Mouse (Mus musculus): ENCODE results near the gene Lgi4. TPM values are rescaled to one million over a fixed set of nuclear protein-coding genes. Genes with fewer than 3 reads are reported as not detected.
A peak's percentile ranks its signal among the peaks of the same experiment; 100 is the strongest.

Gene Lgi4
- total RNA-seq, 2 experiments from 2014 or later = 3.6 to 5.2 TPM

DNA sequence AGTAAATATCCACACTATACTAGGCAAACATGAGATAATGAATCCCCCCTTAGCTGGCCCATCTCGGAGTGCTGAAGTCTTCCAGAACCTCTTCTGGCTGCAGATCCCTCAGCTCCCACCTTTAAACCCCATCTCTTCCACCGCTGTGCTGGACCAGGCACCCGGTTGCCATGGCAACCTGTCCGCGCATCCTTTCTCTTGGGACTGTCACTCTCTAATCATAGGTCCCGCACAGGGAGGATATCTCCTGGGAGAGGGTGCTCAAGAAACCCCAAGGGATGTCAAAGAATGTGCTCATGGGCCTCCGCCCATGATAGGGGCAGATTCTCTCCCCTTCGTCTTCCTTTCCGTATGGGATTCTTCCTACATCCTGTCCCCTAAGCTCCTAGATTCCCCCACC is 8.2 kb upstream of the Lgi4 start:
- intact Hi-C loops (cut with DNase I) = loop anchor here (2.0 to 5.0 kb wide), 2 partner anchors 76 to 94 kb away; partner anchors contain the start of gene Usf2
- DNase-seq = no peak

DNA sequence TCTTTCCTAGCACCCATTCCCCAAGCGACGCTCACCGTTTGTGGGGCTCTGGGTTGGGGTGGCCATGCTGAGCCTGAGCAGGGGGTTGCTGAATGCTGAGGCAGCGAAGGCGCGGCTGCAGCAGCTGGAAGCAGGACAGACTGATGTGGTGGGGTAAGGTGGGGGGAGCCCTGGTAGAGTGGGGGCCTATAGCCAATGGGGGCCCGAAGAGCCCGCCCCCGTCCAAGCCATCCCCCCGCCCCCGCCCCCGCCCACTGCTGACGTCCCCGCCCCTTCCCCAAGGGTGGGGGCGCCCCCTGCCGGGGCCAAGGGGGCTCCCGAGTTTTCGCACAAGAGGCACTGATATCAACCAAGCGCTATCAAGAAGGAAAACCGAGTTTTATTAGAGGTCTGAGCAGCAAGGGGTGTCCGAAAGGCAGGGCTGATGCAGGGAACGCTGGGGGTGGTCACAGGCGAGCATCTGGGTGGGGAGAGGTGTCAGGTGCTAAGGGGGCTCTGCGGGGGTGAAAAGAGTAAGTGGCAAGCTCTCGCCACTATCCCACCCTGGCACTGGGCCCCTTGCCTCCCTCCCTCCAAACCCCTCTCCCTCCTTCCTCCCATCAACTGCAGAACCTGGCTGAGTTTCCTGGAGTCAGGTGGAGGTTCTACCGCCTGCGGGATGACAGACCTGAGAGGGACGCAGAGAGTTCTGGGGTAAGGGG is 7.7 kb upstream of the Lgi4 start, which contains the start of gene Fxyd7:
Gene Fxyd7, minus strand, starts transcription at position 147 of the 701 bp plus-strand sequence.
- DNase-seq = no peak
- intact Hi-C loops (cut with DNase I) = loop anchor here (2.0 to 5.0 kb wide), 2 partner anchors 77 to 94 kb away; partner anchors contain the start of gene Usf2

DNA sequence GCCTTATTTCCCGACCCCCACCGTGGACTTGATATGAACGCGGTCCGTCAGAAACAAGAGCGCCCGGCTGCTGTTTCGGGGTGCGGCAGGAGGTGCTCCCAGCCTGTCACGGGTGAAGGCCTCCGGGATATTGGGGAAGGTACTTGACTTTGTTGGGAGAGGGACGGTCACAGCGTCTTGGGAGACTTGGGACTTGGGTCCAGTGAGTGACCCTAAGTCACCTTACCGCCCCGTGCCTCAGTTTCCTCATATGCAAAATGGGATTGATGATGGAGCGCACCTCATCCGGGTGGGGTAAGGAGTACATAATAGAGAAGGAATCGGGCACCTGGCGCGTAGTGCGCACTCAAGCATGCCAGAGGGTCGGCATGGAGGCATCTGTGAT is 6.9 kb upstream of the Lgi4 start:
- no peak for DNase-seq
- intact Hi-C loops (cut with DNase I) = loop anchor here (5.0 kb wide), 1 partner anchor 95 kb away; the partner anchor contains the start of gene Usf2

DNA sequence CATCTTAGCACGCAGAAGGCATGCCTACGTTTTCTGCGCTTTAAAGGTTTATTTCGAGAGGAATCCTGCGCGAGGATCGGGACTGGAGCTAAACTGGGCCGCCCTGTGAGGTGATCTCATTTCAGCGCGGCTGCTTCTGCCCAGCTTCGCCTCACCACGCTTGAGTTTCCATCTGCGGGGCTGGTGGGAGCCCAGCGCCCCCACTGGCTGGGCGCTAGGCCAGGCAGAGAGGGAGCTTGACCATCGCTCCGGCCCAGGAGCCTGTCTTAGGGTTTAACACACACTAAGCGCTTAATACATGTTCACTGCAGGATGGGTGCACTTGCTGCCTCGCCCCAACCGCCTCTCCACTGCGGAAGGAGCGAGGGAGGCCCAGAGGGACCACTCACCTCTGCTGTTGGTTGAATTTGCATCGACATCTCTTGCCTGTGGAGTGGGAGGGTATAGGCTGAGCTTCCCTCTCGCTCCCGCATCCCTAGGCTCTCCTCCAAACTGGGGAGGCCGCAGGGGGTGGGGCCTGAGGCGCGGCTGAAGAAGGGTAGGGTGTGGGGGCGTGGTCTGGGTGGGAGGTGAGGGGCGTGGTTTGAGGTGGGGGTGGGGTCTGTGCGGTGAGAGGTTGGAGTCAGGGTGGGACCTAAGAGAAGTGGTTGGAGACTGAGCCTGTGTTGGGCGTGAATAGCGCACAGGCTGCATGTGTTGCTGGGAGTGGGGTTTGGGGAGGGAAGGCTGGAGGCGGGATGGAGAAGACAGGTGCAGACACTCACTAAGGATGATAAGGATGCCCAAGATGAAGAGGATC is 6.3 kb upstream of the Lgi4 start:
- intact Hi-C loops (cut with DNase I) = loop anchor here (5.0 kb wide), 1 partner anchor 96 kb away; the partner anchor contains the start of gene Usf2
- DNase-seq = peak in 1 of 2 experiments; percentile 48

GRCm38 (mm10) chr7:31053882-31054447 is 5.2 kb upstream of the Lgi4 start:
- intact Hi-C loops (cut with DNase I) = loop anchor here (5.0 kb wide), 1 partner anchor 97 kb away; the partner anchor contains the start of gene Usf2
- DNase-seq = peak in 1 of 2 experiments; percentile 43

DNA sequence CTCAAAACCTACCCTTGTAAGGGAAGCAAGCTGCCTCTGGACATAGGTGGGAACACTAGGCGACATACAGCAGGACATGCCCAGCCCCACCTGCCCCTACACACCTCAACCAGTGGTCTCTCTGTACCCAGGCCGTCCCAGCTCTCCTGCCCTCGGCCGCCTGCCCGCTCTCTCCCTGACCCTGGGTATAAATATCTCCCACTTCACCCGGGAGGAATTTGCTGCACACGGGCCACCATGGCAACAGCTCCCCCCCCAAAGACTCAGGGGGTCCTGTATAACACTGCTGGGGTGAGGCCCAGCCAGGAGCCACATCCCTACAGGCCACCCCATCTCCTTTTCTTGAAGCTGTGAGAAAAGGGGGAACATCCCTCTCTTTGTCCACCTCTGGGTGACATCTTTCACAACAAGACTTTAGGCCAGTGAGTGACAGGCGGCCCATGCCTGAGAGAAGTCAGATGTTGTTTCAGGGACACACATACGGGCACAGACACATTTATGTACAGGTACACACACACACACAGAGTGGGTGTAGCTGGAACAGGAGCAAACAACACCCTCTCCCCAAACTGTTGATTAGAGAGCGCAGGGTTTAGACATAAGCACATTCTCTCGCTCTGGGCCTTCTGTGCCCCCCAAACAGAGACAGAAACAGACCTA is 4.4 kb upstream of the Lgi4 start:
- intact Hi-C loops (cut with DNase I) = loop anchor here (5.0 kb wide), 1 partner anchor 97 kb away; the partner anchor contains the start of gene Usf2
- DNase-seq = peak; percentile 58 to 69

DNA sequence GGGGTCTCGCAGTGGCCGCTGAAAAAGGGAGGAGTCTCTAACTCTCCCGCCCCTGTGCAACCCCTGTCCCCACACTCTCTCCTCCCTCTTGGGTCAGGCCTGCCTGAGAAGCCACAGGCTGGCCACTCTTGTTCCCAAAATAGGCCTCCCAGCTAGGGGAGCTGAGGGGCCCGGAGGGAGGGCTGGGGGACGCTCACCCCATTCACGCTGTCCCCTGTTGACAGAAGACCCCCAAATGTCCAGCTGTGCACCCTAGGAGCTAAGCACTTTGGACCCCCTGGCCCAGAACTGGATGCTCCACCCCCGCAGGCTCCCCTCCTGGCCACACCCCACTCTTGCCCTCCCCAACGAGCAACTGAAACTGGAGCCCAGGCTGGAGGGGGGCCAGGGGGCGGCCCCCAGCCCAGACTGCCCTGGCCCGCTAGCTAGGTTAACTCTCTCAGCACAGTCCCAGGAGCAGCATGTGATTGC is 3.8 kb upstream of the Lgi4 start:
- peak; percentile 81 to 91 for DNase-seq
- intact Hi-C loops (cut with DNase I) = no loop called here

DNA sequence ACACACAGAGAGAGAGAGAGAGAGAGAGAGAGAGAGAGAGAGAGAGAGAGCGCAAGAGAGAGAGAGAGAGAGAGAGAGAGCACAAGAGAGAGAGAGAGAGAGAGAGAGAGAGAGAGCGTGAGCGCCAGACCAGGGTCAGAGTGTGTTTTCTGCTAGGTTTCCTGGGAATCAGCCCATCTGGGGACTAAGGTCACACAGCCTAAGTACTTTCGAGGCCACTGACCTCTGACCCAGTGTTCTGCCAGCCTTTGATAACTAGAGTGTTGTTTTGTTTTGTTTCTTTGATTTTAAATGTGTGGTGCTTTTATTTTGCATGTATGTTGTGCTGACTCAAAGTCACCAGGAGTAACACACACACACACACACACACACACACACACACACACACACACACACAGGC is 3.3 kb upstream of the Lgi4 start:
- peak in 1 of 2 experiments; percentile 35 for DNase-seq
- intact Hi-C loops (cut with DNase I) = no loop called here

DNA sequence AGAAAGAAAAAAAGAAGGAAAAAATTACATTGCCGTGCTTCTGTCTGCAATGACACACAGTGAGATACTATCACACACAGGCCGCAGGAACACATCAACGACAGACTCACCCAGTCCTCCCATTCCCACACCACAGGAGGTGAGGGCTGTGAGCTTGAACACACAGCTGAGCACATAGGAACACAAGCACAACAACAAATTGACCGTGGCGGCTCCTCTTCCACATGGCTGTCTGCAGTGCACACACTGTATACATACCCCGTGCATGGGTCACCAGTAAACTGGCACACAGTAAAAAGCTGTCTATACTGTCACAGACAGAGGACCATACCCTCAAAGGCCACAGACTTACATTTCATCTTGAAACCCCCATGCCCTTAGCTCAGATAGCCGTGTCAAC is 2.7 kb upstream of the Lgi4 start:
- DNase-seq = no peak
- intact Hi-C loops (cut with DNase I) = no loop called here

- intact Hi-C loops (cut with DNase I) = no loop called here
- no peak for DNase-seq
Measured at GRCm38 (mm10) chr7:31057071-31057470, 2.1 kb upstream of the Lgi4 start, which contains the start of gene Fxyd1. Gene Fxyd1 (minus strand): TSS chr7:31057199.

GRCm38 (mm10) chr7:31057730-31058129 is 1.4 kb upstream of the Lgi4 start:
- no peak for DNase-seq

GRCm38 (mm10) chr7:31058211-31058610 is 931 bp upstream of the Lgi4 start:
- DNase-seq = no peak
- intact Hi-C loops (cut with DNase I) = no loop called here

More at GRCm38 (mm10) chr7:31057730-31058129, 1.4 kb upstream of the Lgi4 start:
- intact Hi-C loops (cut with DNase I) = no loop called here

DNA sequence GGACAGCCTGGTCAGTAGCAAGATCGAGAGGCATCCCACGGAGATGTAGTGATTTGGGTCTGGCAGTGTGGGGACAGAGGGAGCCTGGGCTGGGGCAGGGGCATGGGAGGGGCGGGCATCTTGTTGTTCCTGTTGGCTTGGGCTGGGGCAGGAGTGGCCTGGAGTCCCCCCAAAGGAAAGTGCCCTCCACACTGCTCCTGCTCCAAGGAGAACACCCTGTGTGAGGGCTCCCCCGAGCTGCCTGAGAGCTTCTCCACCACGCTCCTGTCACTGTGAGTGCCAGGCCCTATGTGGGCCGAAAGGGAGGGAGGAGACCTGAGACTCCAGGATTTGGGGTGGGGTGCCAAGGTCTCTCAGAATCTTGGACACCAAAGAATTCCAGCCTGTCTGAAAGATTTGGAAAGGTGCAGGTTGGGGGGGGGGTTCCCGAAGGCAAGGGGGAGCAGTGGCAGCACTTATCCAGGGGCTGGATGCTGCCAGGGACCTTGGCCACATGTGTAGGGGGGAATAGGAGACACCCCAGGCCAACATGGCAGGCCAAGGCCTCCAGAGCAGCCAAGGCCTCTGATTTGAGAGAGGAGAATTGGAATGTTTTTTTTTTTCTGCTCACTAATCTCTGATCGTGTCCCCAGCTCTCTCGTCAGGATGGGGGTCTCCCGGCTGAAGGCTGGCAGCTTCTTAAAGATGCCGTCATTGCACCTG is 928 bp downstream of the Lgi4 start:
- no peak for DNase-seq
- intact Hi-C loops (cut with DNase I) = loop anchor here (1.0 to 2.0 kb wide), 2 partner anchors 17 to 37 kb away; partner anchors contain the start of gene Fxyd3

DNA sequence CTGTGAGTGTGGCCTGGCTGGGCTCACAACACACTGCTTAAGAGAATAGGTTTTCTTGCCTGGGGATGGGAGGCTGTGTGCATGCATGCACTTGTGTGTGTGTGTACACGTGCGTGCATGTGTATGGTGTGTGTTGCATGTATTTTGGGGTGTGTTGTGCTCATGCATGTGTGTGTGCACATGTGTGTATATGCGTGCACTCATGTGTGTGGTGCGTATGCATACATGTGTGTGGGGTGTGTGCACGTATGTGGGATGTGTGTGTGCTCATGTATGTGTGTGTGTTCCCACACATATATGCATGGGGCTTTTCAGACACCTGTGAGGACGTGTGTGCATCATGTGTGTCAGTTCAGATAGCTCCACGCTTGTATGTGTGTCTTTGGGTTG is 1.5 kb downstream of the Lgi4 start:
- intact Hi-C loops (cut with DNase I) = loop anchor here (2.0 kb wide), 1 partner anchor 16 kb away; the partner anchor contains the start of gene Fxyd3
- DNase-seq = no peak

DNA sequence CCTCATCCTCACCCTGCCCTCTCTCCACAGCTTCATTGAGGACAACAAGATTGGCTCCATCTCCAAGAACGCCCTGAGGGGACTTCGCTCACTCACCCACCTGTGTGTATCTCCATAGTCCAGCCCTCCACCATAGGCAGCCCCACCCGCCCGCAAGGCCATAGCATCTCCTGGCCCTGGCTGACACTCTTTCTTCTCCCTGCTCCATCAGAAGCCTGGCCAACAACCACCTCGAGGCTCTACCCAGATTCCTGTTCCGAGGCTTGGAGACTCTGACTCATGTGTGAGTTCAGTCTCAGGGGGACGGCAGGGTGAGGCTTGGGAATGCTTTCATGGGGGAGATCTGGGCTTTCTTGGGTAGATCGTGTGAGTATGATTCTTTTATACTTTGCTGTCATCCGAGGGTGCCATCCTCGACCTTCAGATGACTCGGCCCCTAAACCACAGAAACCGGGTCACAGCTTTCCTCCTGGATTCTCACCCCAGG is 4.0 kb downstream of the Lgi4 start:
- intact Hi-C loops (cut with DNase I) = no loop called here
- DNase-seq = no peak

- intact Hi-C loops (cut with DNase I) = no loop called here
- DNase-seq = no peak
Measured at GRCm38 (mm10) chr7:31067836-31068235, 8.7 kb downstream of the Lgi4 start.

GRCm38 (mm10) chr7:31069491-31069890 is 10.3 kb downstream of the Lgi4 start:
- intact Hi-C loops (cut with DNase I) = no loop called here
- DNase-seq = no peak

DNA sequence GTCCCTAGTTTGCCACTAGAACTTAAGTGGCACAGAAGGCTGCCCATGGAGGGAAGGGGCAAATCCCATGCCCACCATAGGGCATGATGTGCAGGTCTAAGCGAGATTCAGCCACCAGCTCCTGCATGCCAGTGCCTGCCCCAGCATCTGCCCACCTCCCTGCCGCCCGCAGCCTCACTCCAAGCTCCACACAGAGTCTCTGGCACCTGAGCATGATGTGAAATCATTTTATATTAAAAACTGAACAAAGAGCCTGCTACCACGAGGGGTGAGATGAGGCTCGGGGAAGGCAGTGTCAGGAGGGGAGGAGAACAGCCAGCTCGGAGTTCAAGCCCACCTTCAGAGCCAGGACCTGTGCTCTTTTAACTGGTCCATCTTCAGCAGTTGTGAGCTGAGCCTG is 11.2 kb downstream of the Lgi4 start:
- DNase-seq = no peak
- intact Hi-C loops (cut with DNase I) = no loop called here

DNA sequence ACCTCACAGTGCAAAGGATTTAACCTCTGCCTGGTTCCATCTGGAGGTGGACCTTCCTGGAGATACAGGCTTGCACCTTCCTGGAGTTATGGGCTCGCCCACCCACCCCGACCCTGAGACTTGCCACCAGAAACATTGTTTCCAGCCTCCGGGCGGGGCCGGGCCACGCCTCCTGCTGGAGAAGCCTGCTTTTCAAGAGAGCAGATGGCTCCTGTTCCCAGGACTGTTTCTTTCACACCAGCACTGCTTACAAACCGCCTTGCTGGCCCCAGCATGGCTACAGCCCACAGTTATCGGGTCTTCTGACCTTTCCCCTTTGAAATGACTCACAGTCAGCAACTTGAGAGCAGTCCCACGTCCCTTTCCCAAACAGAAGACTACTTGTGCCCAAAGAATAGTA is 13.2 kb downstream of the Lgi4 start:
- DNase-seq = no peak
- intact Hi-C loops (cut with DNase I) = no loop called here

Measured in heart, postnatal 36 days (tissue).